Mouse (Mus musculus): ENCODE data around the gene Capn13.

DNA sequence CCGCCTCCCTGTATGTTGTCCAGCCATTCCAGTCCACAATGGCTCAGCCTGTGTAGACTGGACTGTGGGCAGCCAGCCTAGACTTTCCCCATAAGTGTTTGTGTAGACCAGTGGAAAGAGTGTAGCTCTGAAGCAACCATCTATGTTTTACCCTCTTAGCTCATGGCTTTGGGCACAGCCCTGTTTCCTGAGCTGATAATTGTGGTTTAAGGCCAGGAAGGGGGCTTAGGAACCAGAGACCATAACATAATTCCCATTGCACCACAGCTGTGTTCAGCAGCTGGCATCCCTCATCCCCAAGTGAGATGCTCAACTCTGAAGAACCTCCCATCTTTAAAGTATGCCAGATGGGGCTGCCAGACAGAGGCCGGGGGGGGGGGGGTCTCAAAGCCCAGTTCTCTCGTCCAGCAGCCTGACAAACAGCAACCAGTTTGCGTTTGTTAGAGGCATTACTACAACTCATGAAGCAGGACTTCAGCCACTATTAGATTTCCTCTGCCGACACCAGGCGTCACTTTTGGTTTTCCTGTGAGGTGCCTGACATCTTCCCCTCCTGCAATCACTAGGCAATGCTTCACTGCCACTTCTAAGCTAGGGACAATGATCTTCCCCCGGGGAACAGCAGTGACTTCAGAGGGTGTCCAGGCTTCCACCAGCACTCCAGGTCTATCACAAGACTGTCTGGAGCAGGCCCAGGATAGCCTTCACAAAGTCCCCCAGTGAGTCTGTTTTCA lies 100.4 kb downstream of the Capn13 start:
- TF ChIP-seq GATA1 (IDR thresholded peaks at IDR 0.05; ENCODE audit: low read length), result no peak
- TF ChIP-seq TAL1 (IDR thresholded peaks at IDR 0.05; ENCODE audit: low read length), result no peak

All from erythroblast, embryonic 14.5 days (primary cell).